ENCODE assay signal across 12 mouse cellular contexts in genomic region chr9:118629763-118630379, GRCm38 (mm10). TPM values are rescaled to one million over a fixed set of nuclear protein-coding genes. Genes with fewer than 3 reads are reported as not detected.
DNase-seq lines count a peak whose midpoint lies in the region; ATAC-seq and TF ChIP-seq lines count a peak whose summit lies in the region.
"Had no signal": no experiment of that assay in that cellular context is flagged by ENCODE, and none has a peak within 500 bp of the region (broad histone marks: within the 10 kb centered on the region; RNA-seq: fewer than 3 reads in every experiment).

No protein-coding gene starts in this region.

- TF ChIP-seq CTCF in forebrain, postnatal 0 days (IDR thresholded peaks at IDR 0.05; ENCODE audit: low read depth), result no peak
- TF ChIP-seq CTCF in midbrain, postnatal 0 days (IDR thresholded peaks at IDR 0.05), result no peak

- H3K9ac ChIP-seq in forebrain, postnatal 0 days, result no peak overlapping the region
- no peak overlapping the region for H3K9ac ChIP-seq in midbrain, postnatal 0 days (replicated peaks; ENCODE audit: low read length, poor library complexity, severe bottlenecking)

- no peak overlapping the region for H3K27ac ChIP-seq in forebrain, postnatal 0 days (ENCODE audit: low read depth, low read length)
- H3K27ac ChIP-seq in midbrain, postnatal 0 days (ENCODE audit: low read depth, low read length), result no peak overlapping the region
- H3K27ac ChIP-seq: hindbrain, embryonic 10.5 days; limb, embryonic 10.5 days had no signal

- no peaks in the 10 kb centered on the region for H3K9me3 ChIP-seq in forebrain, postnatal 0 days (ENCODE audit: low read length)
- H3K9me3 ChIP-seq in midbrain, postnatal 0 days (ENCODE audit: low read length), result no peaks in the 10 kb centered on the region
- H3K9me3 ChIP-seq: hindbrain, embryonic 10.5 days; limb, embryonic 10.5 days had no signal

- 72% methylated on average over 6 of the region's 6 CpGs for WGBS in forebrain, postnatal 0 days
- 66% methylated on average over 6 of the region's 6 CpGs for WGBS in midbrain, postnatal 0 days

- H3K4me2 ChIP-seq in forebrain, postnatal 0 days (ENCODE audit: low read depth), result no peak overlapping the region
- H3K4me2 ChIP-seq in midbrain, postnatal 0 days (ENCODE audit: low read depth, low read length, poor library complexity, severe bottlenecking), result no peak overlapping the region

- no peaks in the 10 kb centered on the region for H3K27me3 ChIP-seq in forebrain, postnatal 0 days (ENCODE audit: insufficient read depth, low read length)
- H3K27me3 ChIP-seq in midbrain, postnatal 0 days (ENCODE audit: insufficient read depth, low read length), result no peaks in the 10 kb centered on the region

- peak; percentile 82 to 88 for DNase-seq in adrenal gland, adult (ENCODE audit: inconsistent age in 2 of 2, low spot score in 1 of 2)
- no peak for DNase-seq in adrenal gland, postnatal 4 days (ENCODE audit: low spot score in 2 of 2)
- peak; percentile 18 for DNase-seq in 3134 (ENCODE audit: extremely low read depth, insufficient read length, low spot score)
- peak; percentile 65 for DNase-seq in embryo, embryonic 11 days
- peak; percentile 92 for DNase-seq in kidney, postnatal 10 days
- no peak for DNase-seq in forebrain, postnatal 0 days
- DNase-seq in midbrain, postnatal 0 days (ENCODE audit: low spot score), result no peak
- DNase-seq in spleen, postnatal 4 days (ENCODE audit: low spot score in 2 of 2), result no peak
- DNase-seq: heart, adult 18-20 months had no signal

- no peak overlapping the region for H3K4me3 ChIP-seq in forebrain, postnatal 0 days (ENCODE audit: low read depth, low read length)
- H3K4me3 ChIP-seq in midbrain, postnatal 0 days (ENCODE audit: low read depth, low read length), result no peak overlapping the region
- H3K4me3 ChIP-seq: hindbrain, embryonic 10.5 days; limb, embryonic 10.5 days had no signal

- ATAC-seq in forebrain, postnatal 0 days, result no peak
- no peak for ATAC-seq in midbrain, postnatal 0 days (ENCODE audit: low FRiP score)
- ATAC-seq: activated CD4-positive, CD25-positive, alpha-beta regulatory T cell, adult 4 months had no signal

- no peaks in the 10 kb centered on the region for H3K36me3 ChIP-seq in forebrain, postnatal 0 days (ENCODE audit: insufficient read depth)
- no peaks in the 10 kb centered on the region for H3K36me3 ChIP-seq in midbrain, postnatal 0 days (ENCODE audit: insufficient read depth, low read length)

- H3K4me1 ChIP-seq in forebrain, postnatal 0 days (ENCODE audit: insufficient read depth), result no peaks in the 10 kb centered on the region
- H3K4me1 ChIP-seq in midbrain, postnatal 0 days (ENCODE audit: insufficient read depth, low read length), result no peaks in the 10 kb centered on the region

RNA-seq across cellular contexts. Expression of gene Itga9, which starts 23.4 kb away (rescaled TPM):
- 100 to 1,000 TPM in 1 of 2 experiments, 10 to 100 TPM in 1; 97.8 to 111 TPM for total RNA-seq in adrenal gland, postnatal 4 days (2021)
- total RNA-seq in forebrain, postnatal 0 days (2014; rRNA removed), result 2.6 and 3.3 TPM in 2 replicates
- 0.57 and 0.99 TPM in 2 replicates for polyA plus RNA-seq in forebrain, postnatal 0 days (2015; fragmentation: Nextera tagmentation; extraction: Ambion mirVana)
- 6.9 and 8.2 TPM in 2 replicates for total RNA-seq in midbrain, postnatal 0 days (2014; rRNA removed)
- 0.82 and 1.1 TPM in 2 replicates for polyA plus RNA-seq in midbrain, postnatal 0 days (2015; fragmentation: Nextera tagmentation; extraction: Ambion mirVana)

Comparison
In these comparisons a context has a peak if more than half of its experiments do, and no peak if none do; other contexts are left out.
1. DNase-seq: peak in adrenal gland, adult (2 of 2), 3134 (single experiment), embryo, embryonic 11 days (single experiment) and kidney, postnatal 10 days (single experiment); none in adrenal gland, postnatal 4 days (0 of 2), forebrain, postnatal 0 days (single experiment), midbrain, postnatal 0 days (single experiment) and spleen, postnatal 4 days (0 of 2).
2. RNA of gene Itga9, which starts 23.4 kb away (total RNA-seq): 97.8 to 111 TPM in adrenal gland, postnatal 4 days; 6.9 to 8.2 TPM in midbrain, postnatal 0 days and 2.6 to 3.3 TPM in forebrain, postnatal 0 days; every median in the first group is over 10 times any median in the second.